Mouse (Mus musculus) CH12.LX (cell line): Measurements from ENCODE around the gene H2al1b. TPM values are rescaled to one million over a fixed set of nuclear protein-coding genes. Genes with fewer than 3 reads are reported as not detected.

Experiments used
- DNase-seq: peaks from one replicate; pipeline ENCODE4 v3.0.0-alpha.2; 2013; ENCODE audit errors: extremely low read depth
- H3K27ac ChIP-seq: 2 replicates; pipeline ENCODE4 v1.5.1; 2012; ENCODE audit warnings: low read depth, mild to moderate bottlenecking, control low read depth, moderate library complexity; ENCODE audit not compliant: insufficient read depth
- H3K27me3 ChIP-seq: replicated peaks from 2 replicates; pipeline ENCODE3; 2012; ENCODE audit warnings: inconsistent platforms
- H3K36me3 ChIP-seq, 2 experiments: replicated peaks in 1 of 2; 2 replicates each; pipeline versions ENCODE3 to v1.6.1; 2012; ENCODE audit warnings: inconsistent platforms in 1 of 2, low read length in 1 of 2, mild to moderate bottlenecking in 1 of 2, mixed read lengths in 1 of 2, moderate library complexity in 1 of 2; ENCODE audit not compliant: control insufficient read depth in 1 of 2, insufficient read depth in 1 of 2
- H3K4me1 ChIP-seq, 2 experiments: 2 replicates each; pipeline ENCODE4 v1.6.1; 2012; ENCODE audit warnings: inconsistent platforms in 1 of 2, moderate library complexity in 1 of 2; ENCODE audit not compliant: insufficient read depth in 2 of 2, control insufficient read depth in 1 of 2
- H3K4me2 ChIP-seq: 2 replicates; pipeline ENCODE4 v1.6.1; 2012; ENCODE audit warnings: low read depth, mild to moderate bottlenecking, control low read depth; ENCODE audit not compliant: poor library complexity, insufficient read depth, severe bottlenecking
- H3K4me3 ChIP-seq, 3 experiments: fragments of 150-350 bp in 1 of 3; sonication (generic) in 1 of 3; replicated peaks in 1 of 3; 2 replicates each; pipeline versions ENCODE3 to v1.5.1; 2011 to 2012; ENCODE audit warnings: low read depth in 2 of 3, low read length in 2 of 3, mild to moderate bottlenecking in 2 of 3, moderate library complexity in 2 of 3, control low read depth in 1 of 3, improper control_type of control experiment in 1 of 3, inconsistent platforms in 1 of 3, mixed read lengths in 1 of 3; ENCODE audit not compliant: poor library complexity in 1 of 3
- H3K79me2 ChIP-seq: replicated peaks from 2 replicates; pipeline ENCODE4 v1.6.1; 2012; ENCODE audit warnings: mild to moderate bottlenecking, moderate library complexity; ENCODE audit not compliant: control insufficient read depth, poor library complexity, insufficient read depth, severe bottlenecking; ENCODE audit errors: extremely low read depth
- H3K9ac ChIP-seq: 2 replicates; pipeline ENCODE4 v1.6.1; 2012; ENCODE audit warnings: low read depth, mild to moderate bottlenecking, control low read depth, moderate library complexity; ENCODE audit not compliant: insufficient read depth
- H3K9me3 ChIP-seq: replicated peaks from 2 replicates; pipeline ENCODE3; 2012; ENCODE audit warnings: low read length, inconsistent platforms, mixed read lengths
- CHD1 ChIP-seq: IDR thresholded peaks from 2 replicates; pipeline ENCODE4 v1.6.1; 2012; ENCODE audit warnings: low read depth, low read length, improper control_type of control experiment, inconsistent platforms
- E2F4 ChIP-seq: IDR thresholded peaks from 2 replicates; pipeline ENCODE4 v1.6.1; 2011; ENCODE audit warnings: low read depth, low read length, improper control_type of control experiment; ENCODE audit not compliant: insufficient replicate concordance
- EP300 ChIP-seq: IDR thresholded peaks from 2 replicates; pipeline ENCODE4 v1.6.1; 2011; ENCODE audit warnings: low read length, improper control_type of control experiment
- ETS1 ChIP-seq: conservative IDR thresholded peaks from 2 replicates; pipeline ENCODE4 v1.6.1; 2012; ENCODE audit warnings: low read depth, mild to moderate bottlenecking, inconsistent platforms, low read length, improper control_type of control experiment, moderate library complexity
- GABPA ChIP-seq: IDR thresholded peaks from 2 replicates; pipeline ENCODE4 v1.6.1; 2012; ENCODE audit warnings: low read depth, low read length, improper control_type of control experiment, inconsistent platforms; ENCODE audit not compliant: insufficient replicate concordance
- HCFC1 ChIP-seq: IDR thresholded peaks from 2 replicates; pipeline ENCODE4 v1.6.1; 2012; ENCODE audit warnings: low read depth, mild to moderate bottlenecking, inconsistent platforms, low read length, improper control_type of control experiment
- IRF4 ChIP-seq: IDR thresholded peaks from 2 replicates; pipeline ENCODE4 v1.6.1; 2014; ENCODE audit warnings: low read depth, mild to moderate bottlenecking, inconsistent platforms, low read length, improper control_type of control experiment
- JUND ChIP-seq: conservative IDR thresholded peaks from 2 replicates; pipeline ENCODE4 v1.6.1; 2011; ENCODE audit warnings: low read depth, low read length, improper control_type of control experiment
- MAFK ChIP-seq: IDR thresholded peaks from 2 replicates; pipeline ENCODE4 v1.6.1; 2011; ENCODE audit warnings: low read length, improper control_type of control experiment; ENCODE audit not compliant: insufficient replicate concordance
- MAX ChIP-seq: IDR thresholded peaks from 2 replicates; pipeline ENCODE4 v1.6.1; 2011; ENCODE audit warnings: low read length, improper control_type of control experiment
- MAZ ChIP-seq: IDR thresholded peaks from 2 replicates; pipeline ENCODE4 v1.6.1; 2012; ENCODE audit warnings: low read depth, mild to moderate bottlenecking, inconsistent platforms, low read length, improper control_type of control experiment, moderate library complexity
- NRF1 ChIP-seq: IDR thresholded peaks from 2 replicates; pipeline ENCODE4 v1.6.1; 2014; ENCODE audit warnings: low read depth, mild to moderate bottlenecking, inconsistent platforms, low read length, improper control_type of control experiment, moderate library complexity
- PAX5 ChIP-seq: IDR thresholded peaks from 2 replicates; pipeline ENCODE4 v1.6.1; 2012; ENCODE audit warnings: low read length, inconsistent platforms, mixed read lengths
- RCOR1 ChIP-seq: conservative IDR thresholded peaks from 2 replicates; pipeline ENCODE4 v1.6.1; 2012; ENCODE audit warnings: low read depth, mild to moderate bottlenecking, inconsistent platforms, low read length, improper control_type of control experiment
- SIN3A ChIP-seq: IDR thresholded peaks from 2 replicates; pipeline ENCODE4 v1.6.1; 2012; ENCODE audit warnings: low read length, improper control_type of control experiment, inconsistent platforms
- TCF12 ChIP-seq: IDR thresholded peaks from 2 replicates; pipeline ENCODE4 v1.6.1; 2014; ENCODE audit warnings: low read depth, mild to moderate bottlenecking, inconsistent platforms, low read length, improper control_type of control experiment
- USF1 ChIP-seq: IDR thresholded peaks from 2 replicates; pipeline ENCODE4 v1.6.1; 2014; ENCODE audit warnings: low read depth, mild to moderate bottlenecking, inconsistent platforms, low read length, improper control_type of control experiment
- USF2 ChIP-seq: conservative IDR thresholded peaks from 2 replicates; pipeline ENCODE4 v1.6.1; 2011; ENCODE audit warnings: low read depth, low read length, improper control_type of control experiment
- dilution Hi-C: fragments of 300-500 bp; cut with MboI; formaldehyde crosslinking; loops from 2 replicates; pipeline ENCODE4 v1.14.3; 2020; ENCODE audit warnings: low sequenced_read_pairs; ENCODE audit not compliant: extremely low pct_unique_long_range_greater_than_20kb, extremely low pct_ligation_motif_present
- in situ Hi-C: fragments of 300-500 bp; cut with MboI; formaldehyde crosslinking; loops from 3 replicates; pipeline ENCODE4 v1.14.3; 2019; ENCODE audit warnings: low sequenced_read_pairs, low pct_ligation_motif_present, low pct_unique_long_range_greater_than_20kb, mixed read lengths
- polyA plus RNA-seq: library from polyadenylated mRNA; unstranded; fragments of >175 nt; gene quantifications from 2 replicates; pipeline ENCODE4 v1.2.1, GENCODE M21; 2012; ENCODE audit warnings: low read depth; ENCODE audit not compliant: insufficient read length
- total RNA-seq, 2 experiments: library from RNA; depleted of rRNA; stranded (reverse); fragments of 300-350 nt in 1 of 2; fragments of >200 nt in 1 of 2; gene quantifications; 2 replicates each; pipeline ENCODE4 v1.2.3; 2012 to 2014

The H2al1b gene
- total and polyA plus RNA-seq, 3 experiments = not detected

GRCm38 (mm10) chrX:11345762-11346161 is 43.5 kb downstream of the H2al1b start:
- DNase-seq = no peak
- no peaks in the 10 kb centered on the region for H3K79me2 ChIP-seq
- H3K36me3 ChIP-seq = no peaks in the 10 kb centered on the region
- TF ChIP-seq EP300 (no peak), E2F4 (no peak), MAFK (no peak), NRF1 (no peak), HCFC1 (no peak), CHD1 (no peak), IRF4 (no peak), MAZ (no peak), USF2 (no peak), MAX (no peak), USF1 (no peak), PAX5 (no peak)
- H3K9ac ChIP-seq = no peak overlapping the region
- H3K4me2 ChIP-seq = no peak overlapping the region
- H3K27ac ChIP-seq = no peak overlapping the region
- H3K4me1 ChIP-seq = no peaks in the 10 kb centered on the region
- no peak overlapping the region for H3K4me3 ChIP-seq
- no peaks in the 10 kb centered on the region for H3K9me3 ChIP-seq
- dilution Hi-C loops (no loop called here), in situ Hi-C loops (no loop called here)
- no peaks in the 10 kb centered on the region for H3K27me3 ChIP-seq

- no peak overlapping the region for H3K4me3 ChIP-seq
- no peak overlapping the region for H3K4me2 ChIP-seq
- no peak overlapping the region for H3K27ac ChIP-seq
- H3K79me2 ChIP-seq = no peaks in the 10 kb centered on the region
- DNase-seq = no peak
- in situ Hi-C loops (no loop called here), dilution Hi-C loops (no loop called here)
- H3K36me3 ChIP-seq = no peaks in the 10 kb centered on the region
- no peaks in the 10 kb centered on the region for H3K4me1 ChIP-seq
- TF ChIP-seq ETS1 (no peak), TCF12 (no peak), PAX5 (no peak), RCOR1 (no peak), EP300 (no peak), GABPA (no peak), SIN3A (no peak), JUND (no peak), MAZ (no peak)
- no peaks in the 10 kb centered on the region for H3K27me3 ChIP-seq
- no peaks in the 10 kb centered on the region for H3K9me3 ChIP-seq
- no peak overlapping the region for H3K9ac ChIP-seq
Observed at GRCm38 (mm10) chrX:11346756-11347155, 44.5 kb downstream of the H2al1b start.

Other genes with a start within 250 kb of the H2al1b start
- not detected in 2 replicates for gene H2al1a, start 3.2 kb upstream of the H2al1b start, total RNA-seq (2012; rRNA removed)
- not detected in 2 replicates for gene H2al1a, start 3.2 kb upstream of the H2al1b start, total RNA-seq (2014; rRNA removed)
- not detected in 2 replicates for gene H2al1a, start 3.2 kb upstream of the H2al1b start, polyA plus RNA-seq
- gene H2al1c, start 3.2 kb downstream of the H2al1b start, total RNA-seq (2012; rRNA removed) = not detected in 2 replicates
- gene H2al1c, start 3.2 kb downstream of the H2al1b start, total RNA-seq (2014; rRNA removed) = not detected in 2 replicates
- gene H2al1c, start 3.2 kb downstream of the H2al1b start, polyA plus RNA-seq = not detected in 2 replicates
- not detected in 2 replicates for gene H2al1d, start 6.4 kb downstream of the H2al1b start, total RNA-seq (2012; rRNA removed)
- gene H2al1d, start 6.4 kb downstream of the H2al1b start, total RNA-seq (2014; rRNA removed) = not detected in 2 replicates
- not detected in 2 replicates for gene H2al1d, start 6.4 kb downstream of the H2al1b start, polyA plus RNA-seq
- gene H2al1e, start 9.5 kb downstream of the H2al1b start, total RNA-seq (2012; rRNA removed) = not detected in 2 replicates
- not detected in 2 replicates for gene H2al1e, start 9.5 kb downstream of the H2al1b start, total RNA-seq (2014; rRNA removed)
- not detected in 2 replicates for gene H2al1e, start 9.5 kb downstream of the H2al1b start, polyA plus RNA-seq
- not detected in 2 replicates for gene H2al1f, start 12.7 kb downstream of the H2al1b start, total RNA-seq (2012; rRNA removed)
- not detected in 2 replicates for gene H2al1f, start 12.7 kb downstream of the H2al1b start, total RNA-seq (2014; rRNA removed)
- gene H2al1f, start 12.7 kb downstream of the H2al1b start, polyA plus RNA-seq = not detected in 2 replicates
- not detected in 2 replicates for gene H2al1g, start 15.8 kb downstream of the H2al1b start, total RNA-seq (2012; rRNA removed)
- gene H2al1g, start 15.8 kb downstream of the H2al1b start, total RNA-seq (2014; rRNA removed) = not detected in 2 replicates
- gene H2al1g, start 15.8 kb downstream of the H2al1b start, polyA plus RNA-seq = not detected in 2 replicates
- not detected in 2 replicates for gene H2al1h, start 19.1 kb downstream of the H2al1b start, total RNA-seq (2012; rRNA removed)
- gene H2al1h, start 19.1 kb downstream of the H2al1b start, total RNA-seq (2014; rRNA removed) = not detected in 2 replicates
- gene H2al1h, start 19.1 kb downstream of the H2al1b start, polyA plus RNA-seq = not detected in 2 replicates
- not detected in 2 replicates for gene H2al1i, start 22.2 kb downstream of the H2al1b start, total RNA-seq (2012; rRNA removed)
- gene H2al1i, start 22.2 kb downstream of the H2al1b start, total RNA-seq (2014; rRNA removed) = not detected in 2 replicates
- not detected in 2 replicates for gene H2al1i, start 22.2 kb downstream of the H2al1b start, polyA plus RNA-seq
- not detected in 2 replicates for gene H2al1j, start 25.4 kb downstream of the H2al1b start, total RNA-seq (2012; rRNA removed)
- not detected in 2 replicates for gene H2al1j, start 25.4 kb downstream of the H2al1b start, total RNA-seq (2014; rRNA removed)
- not detected in 2 replicates for gene H2al1j, start 25.4 kb downstream of the H2al1b start, polyA plus RNA-seq